Mouse (Mus musculus) liver, embryonic 11.5 days (tissue): ENCODE data around the gene Cacna1a. TPM values are rescaled to one million over a fixed set of nuclear protein-coding genes. Genes with fewer than 3 reads are reported as not detected.

Experiments
- ATAC-seq: fragments of 200-750 bp; cut with Nextera tagmentation; replicated peaks from 2 replicates; pipeline ENCODE4 v1.8.0; 2017; ENCODE audit warnings: moderate number of reproducible peaks, mild to moderate bottlenecking, moderate TSS enrichment, moderate library complexity; ENCODE audit not compliant: low FRiP score
- DNase-seq: peaks from one replicate; pipeline ENCODE4 v3.0.0-alpha.2; 2017; ENCODE audit warnings: low spot score
- H3K27ac ChIP-seq: fragments of 300-500 bp; sonication (generic); 2 replicates; pipeline ENCODE4 v1.5.1; 2014; ENCODE audit warnings: mild to moderate bottlenecking, low read depth, low read length, control low read depth
- H3K27me3 ChIP-seq: fragments of 300-500 bp; sonication (generic); replicated peaks from 2 replicates; pipeline ENCODE4 v1.6.1; 2014; ENCODE audit warnings: low read length, mixed read lengths; ENCODE audit not compliant: control insufficient read depth, insufficient read depth
- H3K36me3 ChIP-seq: fragments of 300-500 bp; sonication (generic); 2 replicates; pipeline ENCODE4 v1.6.1; 2014; ENCODE audit warnings: mild to moderate bottlenecking, low read length, moderate library complexity, mixed read lengths; ENCODE audit not compliant: control insufficient read depth, insufficient read depth
- H3K4me1 ChIP-seq: fragments of 300-500 bp; sonication (generic); replicated peaks from 2 replicates; pipeline ENCODE4 v1.6.1; 2014; ENCODE audit warnings: low read length, mixed read lengths; ENCODE audit not compliant: control insufficient read depth, insufficient read depth
- H3K4me2 ChIP-seq: fragments of 300-500 bp; sonication (generic); 2 replicates; pipeline ENCODE4 v1.6.1; 2014; ENCODE audit warnings: mild to moderate bottlenecking, control low read depth, moderate library complexity
- H3K4me3 ChIP-seq: fragments of 300-500 bp; sonication (generic); 2 replicates; pipeline ENCODE4 v1.5.1; 2014; ENCODE audit warnings: low read depth, low read length, control low read depth
- H3K9ac ChIP-seq: fragments of 300-500 bp; sonication (generic); 2 replicates; pipeline ENCODE4 v1.6.1; 2014; ENCODE audit warnings: low read depth, low read length, control low read depth
- H3K9me3 ChIP-seq: fragments of 300-500 bp; sonication (generic); 2 replicates; pipeline ENCODE4 v1.6.1; 2016; ENCODE audit warnings: low read length, inconsistent platforms, mixed read lengths; ENCODE audit not compliant: control insufficient read depth
- WGBS: fragments of 180-500 bp; shearing (Covaris S2); extraction: QIAGEN DNeasy Blood & Tissue Kit; methylation state at CpG from one replicate; pipeline ENCODE4 v1.1.7; 2014; 5-methylcytosine and 5-hydroxymethylcytosine counted together
- polyA plus RNA-seq: library from polyadenylated mRNA; unstranded; fragments of >200 nt; fragmentation: Nextera tagmentation; extraction: Ambion mirVana; gene quantifications from 2 replicates; pipeline ENCODE4 v1.2.1, GENCODE M21; 2014

Cacna1a gene
- polyA plus RNA-seq, 1 experiment from 2014 or later: 1.8 TPM

DNA sequence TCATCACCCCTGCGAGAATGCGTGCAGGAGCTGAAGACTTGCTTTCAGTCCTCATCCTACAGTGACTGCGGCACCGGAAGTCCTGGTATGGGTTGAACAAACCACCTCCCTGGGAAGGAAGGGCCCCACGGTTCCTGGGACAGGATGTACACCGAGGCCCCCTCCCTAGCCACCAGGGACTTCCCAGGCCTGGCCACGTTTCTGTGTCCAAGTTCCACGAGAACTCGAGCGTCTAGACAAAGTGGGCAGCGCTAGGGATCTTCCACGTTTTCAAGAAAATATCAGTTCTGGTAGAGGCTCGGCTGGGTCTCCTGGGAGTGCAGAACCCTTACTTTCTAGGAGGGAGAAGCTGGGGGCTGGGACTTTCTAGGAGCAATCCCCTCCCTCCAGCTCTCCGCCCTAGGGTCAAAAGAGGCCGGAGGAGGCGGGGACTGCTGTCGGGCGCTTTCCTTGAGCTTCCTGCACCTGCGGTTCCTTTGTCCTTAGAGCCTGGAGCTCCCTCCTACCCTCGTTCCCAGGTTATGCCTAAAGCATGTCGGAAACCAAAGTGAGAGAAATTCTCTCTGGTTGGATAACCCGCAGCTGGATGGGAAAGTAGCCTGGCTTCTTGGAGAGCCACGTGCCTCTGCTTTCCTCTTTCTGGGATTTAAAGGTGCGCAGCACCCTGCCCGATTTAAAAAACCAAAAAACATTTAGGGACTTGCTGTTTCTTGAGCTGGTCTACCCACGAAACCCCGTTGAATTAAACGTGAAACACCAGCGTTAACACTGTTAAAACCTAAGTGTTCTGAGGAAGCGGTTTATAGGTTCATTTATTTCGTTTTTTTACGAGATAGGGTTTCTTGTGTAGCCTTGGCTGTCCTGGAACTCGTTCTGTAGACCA lies 271.9 kb downstream of the Cacna1a start:
- Histone ChIP-seq H3K9me3 (no peaks in the 10 kb centered on the region), H3K4me2 (peak overlapping the region; percentile 97), H3K27me3 (no peaks in the 10 kb centered on the region), H3K36me3 (no peaks in the 10 kb centered on the region), H3K4me1 (peaks cover 51% of the 10 kb centered on the region), H3K4me3 (peak overlapping the region; percentile 87), H3K9ac (peak overlapping the region; percentile 96), H3K27ac (peak overlapping the region; percentile 95)
- 2% methylated on average over 33 of the region's 33 CpGs for WGBS
- ATAC-seq (no peak), DNase-seq (peak; percentile 76)

DNA sequence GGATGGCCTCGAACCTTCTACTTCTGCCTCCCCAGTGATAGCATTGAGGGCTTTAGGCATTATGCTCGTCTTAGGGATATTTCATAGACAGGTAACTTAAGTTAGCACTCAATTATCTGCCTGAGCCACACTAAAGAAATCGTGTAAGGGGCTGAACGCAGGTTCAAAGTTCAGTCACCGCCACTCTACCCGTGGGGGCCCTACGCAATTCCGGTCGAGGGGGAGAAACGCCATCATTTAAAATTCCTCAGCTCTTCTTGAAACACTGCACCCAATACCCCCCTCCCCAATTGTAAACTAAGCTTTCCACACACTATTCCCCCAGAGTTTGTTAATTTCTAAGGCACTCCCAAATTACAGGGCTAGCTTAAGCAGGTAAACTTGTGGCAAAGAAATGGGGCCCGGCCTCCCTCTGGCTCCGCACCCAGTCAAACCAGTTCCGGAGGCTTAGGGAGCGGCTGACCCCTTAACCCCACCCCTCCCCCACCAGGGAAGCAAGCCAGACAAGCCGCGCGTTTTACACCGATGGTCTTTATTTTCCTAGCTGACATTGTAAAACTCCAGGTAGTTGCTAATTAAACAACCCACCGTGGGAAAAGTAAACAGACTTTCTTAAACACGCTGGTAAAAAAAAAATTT lies 272.7 kb downstream of the Cacna1a start:
- peak overlapping the region; percentile 87 for H3K4me3 ChIP-seq
- peaks cover 49% of the 10 kb centered on the region for H3K4me1 ChIP-seq
- H3K36me3 ChIP-seq: no peaks in the 10 kb centered on the region
- no peaks in the 10 kb centered on the region for H3K9me3 ChIP-seq
- H3K27ac ChIP-seq: peak overlapping the region; percentile 95
- peak overlapping the region; percentile 97 for H3K4me2 ChIP-seq
- H3K27me3 ChIP-seq: no peaks in the 10 kb centered on the region
- no peak for ATAC-seq
- H3K9ac ChIP-seq: peak overlapping the region; percentile 96
- WGBS: under 1% methylated on average over 20 of the region's 20 CpGs
- DNase-seq: peak; percentile 64

DNA sequence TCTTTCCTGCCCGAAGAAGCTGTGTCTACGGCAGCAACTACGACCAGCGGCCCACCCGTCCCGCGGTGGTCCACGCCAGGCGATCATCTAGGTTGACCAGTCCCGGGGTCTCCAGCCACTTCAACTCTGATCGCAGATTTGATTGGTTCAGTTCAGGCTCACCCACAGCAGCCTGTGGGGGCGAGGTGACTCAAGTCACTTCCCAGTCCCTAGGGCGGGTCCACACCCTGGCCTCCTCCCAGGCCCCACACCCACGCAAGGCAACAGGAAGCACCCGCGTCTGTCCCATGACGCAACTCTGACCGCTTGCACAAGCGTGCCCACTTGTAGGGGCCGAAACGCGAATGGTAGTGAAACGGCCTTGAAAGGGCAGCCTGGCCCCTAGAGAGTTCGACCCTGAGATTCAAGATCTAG lies 273.2 kb downstream of the Cacna1a start:
- Histone ChIP-seq H3K27ac (peak overlapping the region; percentile 95), H3K4me1 (peaks cover 48% of the 10 kb centered on the region), H3K9me3 (no peaks in the 10 kb centered on the region), H3K27me3 (no peaks in the 10 kb centered on the region), H3K36me3 (no peaks in the 10 kb centered on the region), H3K9ac (peak overlapping the region; percentile 96), H3K4me2 (peak overlapping the region; percentile 97), H3K4me3 (peak overlapping the region; percentile 87)
- DNase-seq: peak; percentile 78
- peak; percentile 32 for ATAC-seq
- under 1% methylated on average over 24 of the region's 24 CpGs for WGBS

DNA sequence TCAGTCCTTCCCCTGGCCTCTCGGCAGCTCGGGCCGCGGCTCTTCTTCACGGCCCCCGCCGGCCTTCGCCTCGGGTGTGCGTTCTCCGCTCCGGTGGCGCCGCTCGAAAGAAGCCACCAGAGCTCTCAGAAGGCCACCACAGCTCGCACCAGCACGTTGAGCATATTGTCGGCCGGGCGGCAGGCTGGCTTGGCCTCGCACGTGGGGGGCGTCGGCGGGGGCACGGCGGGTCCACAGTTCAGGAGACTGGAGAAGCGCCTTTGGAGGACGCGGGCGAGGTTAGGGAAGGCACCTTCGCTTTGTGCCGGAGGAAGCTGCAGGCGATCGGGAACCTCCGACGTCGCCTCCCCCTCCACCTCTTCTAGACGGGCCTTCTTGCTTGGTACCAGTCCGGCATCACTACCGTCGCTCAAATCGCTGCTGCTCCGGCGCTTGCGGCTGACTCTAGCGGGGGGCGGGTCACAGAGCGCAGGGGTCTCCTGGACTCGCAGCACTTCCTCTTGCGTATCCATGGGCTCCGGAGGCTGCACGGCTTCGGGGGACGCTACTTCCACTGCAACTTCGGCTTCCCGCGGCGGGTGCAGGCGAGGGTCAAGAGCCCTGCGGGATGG lies 273.8 kb downstream of the Cacna1a start:
- peak overlapping the region; percentile 97 for H3K4me2 ChIP-seq
- peak; percentile 78 for DNase-seq
- H3K27ac ChIP-seq: peak overlapping the region; percentile 95
- no peaks in the 10 kb centered on the region for H3K27me3 ChIP-seq
- peak; percentile 2; the same call in 1 of the 2 replicates for ATAC-seq
- H3K4me1 ChIP-seq: peaks cover 42% of the 10 kb centered on the region
- peak overlapping the region; percentile 96 for H3K9ac ChIP-seq
- no peaks in the 10 kb centered on the region for H3K36me3 ChIP-seq
- WGBS: under 1% methylated on average over 61 of the region's 61 CpGs
- peak overlapping the region; percentile 87 for H3K4me3 ChIP-seq
- H3K9me3 ChIP-seq: no peaks in the 10 kb centered on the region

DNA sequence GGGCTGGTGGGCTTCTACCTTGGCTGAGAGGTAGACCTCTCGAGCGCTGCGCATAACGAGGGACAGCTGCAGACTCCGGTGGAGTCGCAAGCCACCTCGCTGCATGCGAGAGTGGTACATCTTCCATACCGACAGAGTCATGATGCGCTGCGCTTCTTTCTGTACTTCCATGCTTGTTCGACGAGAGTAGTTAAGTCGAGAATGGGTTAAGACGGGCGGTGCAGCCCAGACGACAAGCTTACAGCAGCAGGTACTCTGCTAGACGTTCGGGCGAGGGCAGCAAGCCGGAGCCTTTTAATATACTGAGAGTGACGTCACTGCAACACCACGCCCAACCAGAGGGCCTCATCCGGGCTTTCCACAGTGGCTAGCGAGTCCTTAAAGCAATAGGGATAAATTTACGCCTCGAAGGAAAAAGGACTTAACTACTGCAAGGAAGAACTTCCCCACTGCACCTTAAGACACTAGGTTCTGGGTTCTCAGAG lies 274.4 kb downstream of the Cacna1a start, which contains the start of gene Ier2:
Gene Ier2, minus strand, starts transcription at position 272 of the 485 bp plus-strand sequence.
- ATAC-seq (peak; percentile 71), DNase-seq (peak; percentile 93)
- Histone ChIP-seq H3K9ac (peak within 1 kb of the TSS; percentile 96), H3K4me1 (peaks cover 36% of the 10 kb centered on the region), H3K9me3 (no peaks in the 10 kb centered on the region), H3K27ac (peak within 1 kb of the TSS; percentile 95), H3K4me3 (peak within 1 kb of the TSS; percentile 87), H3K36me3 (no peaks in the 10 kb centered on the region), H3K27me3 (no peaks in the 10 kb centered on the region), H3K4me2 (peak within 1 kb of the TSS; percentile 97)
- WGBS: under 1% methylated on average over 27 of the region's 27 CpGs

DNA sequence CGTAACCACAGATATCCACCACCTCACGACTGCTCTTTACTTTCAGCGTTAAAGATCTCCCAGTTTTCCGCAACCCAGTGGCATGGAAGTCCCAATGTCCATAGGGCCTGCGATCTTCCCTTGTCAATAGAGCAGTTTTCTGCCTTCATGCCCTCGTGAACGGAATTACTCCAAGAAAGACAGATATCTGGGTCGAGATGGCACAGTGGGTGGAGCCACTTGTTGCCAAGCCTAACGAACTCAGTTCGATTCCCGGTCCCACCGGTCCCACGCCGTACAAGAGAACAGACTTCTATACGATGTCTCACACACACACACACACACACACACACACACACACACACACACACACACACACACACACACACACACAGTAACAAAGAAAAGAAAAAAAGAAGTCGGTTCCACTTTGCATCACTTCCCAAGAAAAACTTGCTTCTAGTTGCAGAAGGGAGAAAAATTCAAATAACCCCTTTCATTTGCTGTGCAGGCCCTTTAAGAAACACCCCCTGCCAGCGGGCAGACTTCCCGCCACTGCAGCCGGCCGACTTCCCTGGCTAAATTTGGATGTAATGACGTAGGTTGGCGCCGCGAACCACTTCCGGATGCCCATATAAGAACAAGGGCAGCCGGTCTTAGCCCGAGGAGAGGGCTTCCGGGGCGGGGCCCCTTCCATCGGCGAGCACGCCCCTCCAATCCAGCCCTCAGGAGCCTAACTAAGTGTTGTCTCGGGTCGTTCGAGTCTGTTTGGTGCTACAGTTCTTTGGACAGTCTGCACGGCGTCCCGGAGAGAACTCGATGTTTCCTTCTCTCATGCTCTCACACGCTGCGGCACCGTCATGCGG lies 275.5 kb downstream of the Cacna1a start:
- Histone ChIP-seq H3K27ac (peak overlapping the region; percentile 95), H3K4me3 (peak overlapping the region; percentile 87), H3K36me3 (no peaks in the 10 kb centered on the region), H3K9ac (peak overlapping the region; percentile 96), H3K4me2 (peak overlapping the region; percentile 97), H3K9me3 (no peaks in the 10 kb centered on the region), H3K27me3 (no peaks in the 10 kb centered on the region), H3K4me1 (peaks cover 30% of the 10 kb centered on the region)
- DNase-seq (peak; percentile 97), ATAC-seq (peak; percentile 82)
- 3% methylated on average over 43 of the region's 43 CpGs for WGBS

DNA sequence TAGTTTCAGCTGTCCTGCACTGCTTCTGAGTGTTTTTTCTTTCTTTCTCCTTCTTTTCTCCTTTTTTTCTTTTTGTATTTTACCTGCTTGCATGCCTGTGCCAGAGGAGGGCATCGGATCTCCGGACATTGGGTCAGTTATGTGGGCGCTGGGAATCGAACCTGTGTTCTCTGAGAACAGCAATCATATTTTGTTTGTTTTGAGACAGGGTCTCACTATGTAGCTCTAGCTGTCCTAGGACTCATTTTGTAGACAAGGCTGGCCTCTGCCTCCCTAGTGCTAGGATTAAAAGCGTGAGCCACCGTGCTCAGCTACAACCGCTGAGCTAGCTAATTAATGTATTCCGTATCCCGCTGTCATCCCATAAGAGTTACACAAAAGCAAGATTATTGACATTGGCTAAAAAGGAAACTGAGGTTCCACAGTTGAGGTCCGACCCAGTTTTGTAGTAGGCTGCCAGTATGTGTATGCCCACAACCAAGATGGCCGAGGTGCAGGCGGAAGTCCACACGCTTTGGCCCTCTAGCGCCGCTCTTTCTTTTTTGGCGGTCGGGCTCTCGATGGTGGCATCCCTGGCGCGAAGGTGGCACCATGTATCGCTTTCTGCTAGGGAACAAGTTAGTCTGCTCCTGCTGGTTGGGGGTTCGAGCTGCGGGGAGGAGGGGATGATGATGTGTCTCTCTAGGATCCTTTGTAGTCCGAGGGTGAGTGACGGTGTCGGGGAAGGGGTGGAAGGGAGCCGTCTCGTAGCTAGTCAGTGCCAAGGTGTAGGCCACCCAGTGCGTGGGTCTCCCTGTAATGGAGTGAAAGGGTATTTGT lies 276.5 kb downstream of the Cacna1a start:
- peak overlapping the region; percentile 97 for H3K4me2 ChIP-seq
- H3K4me3 ChIP-seq: peak overlapping the region; percentile 87
- no peaks in the 10 kb centered on the region for H3K27me3 ChIP-seq
- peak overlapping the region; percentile 96 for H3K9ac ChIP-seq
- H3K36me3 ChIP-seq: no peaks in the 10 kb centered on the region
- DNase-seq (peak; percentile 84), ATAC-seq (peak; percentile 40)
- peak overlapping the region; percentile 95 for H3K27ac ChIP-seq
- peaks cover 19% of the 10 kb centered on the region for H3K4me1 ChIP-seq
- under 1% methylated on average over 29 of the region's 29 CpGs for WGBS
- H3K9me3 ChIP-seq: no peaks in the 10 kb centered on the region
